Mouse (Mus musculus) brain, embryonic 14.5 days (tissue): Measurements from ENCODE around the gene 3425401B19Rik.

ENCODE experiments used
- CTCF ChIP-seq: fragments of 200-500 bp; IDR thresholded peaks from 2 replicates; pipeline ENCODE4 v1.5.1; 2012; ENCODE audit warnings: inconsistent platforms, mild to moderate bottlenecking, moderate library complexity, borderline replicate concordance; ENCODE audit not compliant: insufficient read depth, insufficient read length; ENCODE audit errors: extremely low read depth
- POLR2A ChIP-seq: fragments of 200-500 bp; IDR thresholded peaks from 2 replicates; pipeline ENCODE4 v1.6.1; 2012; ENCODE audit warnings: mild to moderate bottlenecking, inconsistent platforms, borderline replicate concordance; ENCODE audit not compliant: poor library complexity, insufficient read depth, insufficient read length, severe bottlenecking; ENCODE audit errors: extremely low read depth

GRCm38 (mm10) chr14:32695906-32696305 is 10.8 kb upstream of the 3425401B19Rik start:
- TF ChIP-seq CTCF (no peak), POLR2A (no peak)
